Mouse (Mus musculus): ENCODE measurements around the gene Tbx15. TPM values are rescaled to one million over a fixed set of nuclear protein-coding genes. Genes with fewer than 3 reads are reported as not detected.

The Tbx15 gene
- polyA plus RNA-seq, 1 experiment from 2014 or later = not detected

DNA sequence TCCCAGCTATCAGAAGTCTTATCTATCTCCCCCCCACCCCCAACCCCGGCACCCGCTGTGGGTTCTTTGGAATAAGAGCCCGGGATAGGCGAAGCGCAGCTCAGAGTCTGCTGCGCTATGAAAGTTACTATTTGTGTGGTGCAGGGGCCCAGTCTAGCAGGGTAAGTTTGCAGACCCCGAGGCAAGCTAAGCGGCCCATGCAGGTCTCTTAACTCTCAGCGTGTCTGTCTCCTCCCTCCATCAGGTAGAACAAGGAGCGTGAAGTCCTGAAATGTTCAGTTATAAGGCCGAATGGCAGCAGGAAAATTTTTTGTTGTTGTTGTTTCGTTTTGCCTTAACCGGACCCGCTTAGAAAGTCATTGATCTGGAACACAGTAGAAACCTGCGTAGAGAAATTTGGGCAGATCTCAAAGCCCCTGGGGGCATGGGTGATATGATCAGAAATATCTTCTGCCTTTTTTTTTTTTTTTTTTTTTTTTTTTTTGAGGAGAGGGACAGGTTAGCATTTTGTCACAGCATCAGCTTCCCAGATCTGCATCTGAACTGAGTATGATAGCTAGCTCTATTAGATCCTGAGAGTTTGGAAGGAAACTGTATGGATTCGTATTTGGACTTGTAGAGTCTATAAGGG, 12.4 kb downstream of the Tbx15 start:
- Histone ChIP-seq H3K27ac (no peak overlapping the region), H3K4me2 (ENCODE audit: low read length) (no peak overlapping the region), H3K9me3 (replicated peaks; ENCODE audit: low read length) (no peaks in the 10 kb centered on the region), H3K4me1 (replicated peaks; ENCODE audit: insufficient read depth, low read length) (peaks cover 6% of the 10 kb centered on the region), H3K27me3 (ENCODE audit: insufficient read depth, low read length) (peaks cover 87% of the 10 kb centered on the region), H3K9ac (ENCODE audit: low read depth, low read length) (no peak overlapping the region), H3K36me3 (ENCODE audit: insufficient read depth, low read length) (no peaks in the 10 kb centered on the region), H3K4me3 (replicated peaks; ENCODE audit: low read depth, low read length) (no peak overlapping the region; the same call in 1 of the 2 replicates)
- TF ChIP-seq CTCF (IDR thresholded peaks at IDR 0.05; ENCODE audit: low read depth) = no peak
- ATAC-seq (replicated peaks; ENCODE audit: low FRiP score, low read depth) = no peak
- DNase-seq (ENCODE audit: low spot score) = no peak
- 3% methylated on average over 16 of the region's 16 CpGs for WGBS

DNA sequence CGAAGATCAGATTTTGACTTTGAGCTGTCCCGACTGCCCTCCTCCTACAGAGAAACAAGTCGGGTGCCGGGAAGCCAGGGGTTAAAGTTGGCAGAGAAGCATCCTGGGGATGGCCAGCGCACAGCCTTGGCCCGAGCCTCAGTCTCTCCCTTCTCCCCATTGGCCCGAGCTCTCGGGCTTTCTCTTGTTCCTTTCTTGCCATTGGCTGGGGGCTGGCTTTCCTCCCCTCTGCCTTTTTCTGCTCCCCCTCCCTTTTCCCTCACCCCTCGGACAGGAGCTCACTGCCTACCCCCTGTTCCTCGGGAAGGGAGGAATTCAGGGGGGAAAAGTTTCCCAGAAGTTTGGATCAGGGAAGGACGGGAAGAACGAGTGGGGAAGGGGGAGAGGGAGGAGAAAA, 12.9 kb downstream of the Tbx15 start:
- Histone ChIP-seq H3K9me3 (replicated peaks; ENCODE audit: low read length) (no peaks in the 10 kb centered on the region), H3K27ac (no peak overlapping the region), H3K4me2 (ENCODE audit: low read length) (peak overlapping the region; percentile 71; the same call in 1 of the 2 replicates), H3K9ac (ENCODE audit: low read depth, low read length) (no peak overlapping the region), H3K36me3 (ENCODE audit: insufficient read depth, low read length) (no peaks in the 10 kb centered on the region), H3K4me1 (replicated peaks; ENCODE audit: insufficient read depth, low read length) (peaks cover 6% of the 10 kb centered on the region), H3K27me3 (ENCODE audit: insufficient read depth, low read length) (peaks cover 87% of the 10 kb centered on the region), H3K4me3 (replicated peaks; ENCODE audit: low read depth, low read length) (0 out of 2 replicates have a peak overlapping the region, but pooled peaks have one; percentile 40)
- no peak for TF ChIP-seq CTCF (IDR thresholded peaks at IDR 0.05; ENCODE audit: low read depth)
- ATAC-seq (replicated peaks; ENCODE audit: low FRiP score, low read depth) (no peak), DNase-seq (ENCODE audit: low spot score) (no peak)
- WGBS = 0% methylated on average over 12 of the region's 12 CpGs

DNA sequence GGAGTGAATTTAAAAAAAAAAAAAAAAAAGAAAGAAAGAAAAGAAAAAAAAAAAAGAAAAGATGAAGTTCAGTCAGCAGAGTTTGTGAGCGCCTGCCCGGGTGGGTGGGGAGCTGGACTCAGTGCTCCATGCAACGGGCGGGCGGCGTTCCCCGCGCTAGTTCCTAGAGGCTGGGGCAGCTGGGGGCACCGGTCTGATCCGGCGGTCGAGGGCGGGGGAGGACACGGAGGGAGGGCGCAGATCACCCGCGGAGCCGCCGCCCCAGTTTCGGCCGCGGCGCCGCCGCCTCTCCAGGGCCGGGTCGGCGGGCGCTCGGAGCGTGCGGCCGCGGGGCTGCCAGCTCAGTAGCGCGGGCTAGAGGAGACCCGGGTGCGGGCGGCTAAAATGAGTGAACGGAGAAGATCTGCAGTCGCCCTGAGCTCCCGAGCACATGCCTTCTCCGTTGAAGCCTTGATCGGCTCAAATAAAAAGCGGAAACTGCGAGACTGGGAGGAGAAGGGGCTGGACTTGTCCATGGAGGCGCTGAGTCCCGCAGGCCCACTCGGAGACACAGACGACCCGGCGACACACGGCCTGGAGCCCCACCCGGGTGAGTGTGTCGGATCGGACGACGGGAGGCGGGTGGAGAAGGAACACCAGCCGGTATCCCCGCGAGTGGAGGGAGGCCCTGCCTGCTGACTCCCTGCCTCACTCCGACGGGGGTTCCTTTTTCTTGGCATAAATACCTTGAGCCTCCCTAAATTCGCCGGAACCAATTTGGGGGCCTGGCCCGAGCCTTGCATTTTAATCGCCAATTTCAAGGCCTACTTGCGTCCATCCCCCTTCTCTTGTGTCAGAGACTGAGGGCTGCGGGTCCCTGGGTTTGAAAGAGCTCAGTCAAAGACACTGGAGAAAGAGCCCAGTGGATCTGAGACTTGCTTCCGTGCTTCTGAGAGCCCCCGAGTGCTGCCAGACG, 13.6 kb downstream of the Tbx15 start:
- Histone ChIP-seq H3K9me3 (replicated peaks; ENCODE audit: low read length) (no peaks in the 10 kb centered on the region), H3K4me3 (replicated peaks; ENCODE audit: low read depth, low read length) (peak overlapping the region; percentile 40), H3K4me2 (ENCODE audit: low read length) (peak overlapping the region; percentile 71), H3K9ac (ENCODE audit: low read depth, low read length) (0 out of 2 replicates have a peak overlapping the region, but pooled peaks have one; percentile 9), H3K4me1 (replicated peaks; ENCODE audit: insufficient read depth, low read length) (peaks cover 6% of the 10 kb centered on the region), H3K27ac (no peak overlapping the region), H3K27me3 (ENCODE audit: insufficient read depth, low read length) (peaks cover 87% of the 10 kb centered on the region), H3K36me3 (ENCODE audit: insufficient read depth, low read length) (no peaks in the 10 kb centered on the region)
- TF ChIP-seq CTCF (IDR thresholded peaks at IDR 0.05; ENCODE audit: low read depth) = no peak
- ATAC-seq (replicated peaks; ENCODE audit: low FRiP score, low read depth) (no peak), DNase-seq (ENCODE audit: low spot score) (no peak)
- under 1% methylated on average over 73 of the region's 73 CpGs for WGBS

DNA sequence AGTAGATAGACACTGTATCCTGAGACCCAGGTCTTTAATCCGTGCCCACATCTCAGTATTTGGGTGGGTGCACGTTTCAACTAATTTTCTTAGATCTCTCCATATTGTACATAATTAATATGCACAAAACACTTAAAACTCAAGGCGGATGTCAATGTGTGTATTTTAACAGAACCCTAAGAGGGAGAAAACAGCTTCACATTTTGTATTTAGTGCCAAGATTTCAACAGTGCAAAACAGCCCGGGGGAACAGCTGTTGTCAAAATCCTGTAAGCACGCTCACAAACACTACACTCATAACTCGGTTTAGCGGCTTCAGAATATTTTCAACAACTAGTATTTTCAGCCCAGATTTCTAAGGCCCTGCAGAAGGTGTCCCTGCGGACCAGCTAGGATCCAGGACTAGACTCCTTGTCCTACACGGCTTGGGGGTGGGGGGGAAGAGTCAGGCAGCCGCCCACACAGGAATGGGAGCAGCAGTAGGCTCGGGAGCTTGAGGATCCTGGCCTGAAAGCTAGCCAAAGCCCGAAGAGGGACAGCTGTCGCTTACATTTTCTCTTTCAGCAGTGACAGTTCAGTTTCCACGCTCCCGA, 14.5 kb downstream of the Tbx15 start:
- no peak overlapping the region for H3K27ac ChIP-seq
- H3K9me3 ChIP-seq (replicated peaks; ENCODE audit: low read length) = no peaks in the 10 kb centered on the region
- H3K4me2 ChIP-seq (ENCODE audit: low read length) = no peak overlapping the region
- no peak for TF ChIP-seq CTCF (IDR thresholded peaks at IDR 0.05; ENCODE audit: low read depth)
- H3K9ac ChIP-seq (ENCODE audit: low read depth, low read length) = no peak overlapping the region
- no peaks in the 10 kb centered on the region for H3K36me3 ChIP-seq (ENCODE audit: insufficient read depth, low read length)
- peaks cover 89% of the 10 kb centered on the region for H3K27me3 ChIP-seq (ENCODE audit: insufficient read depth, low read length)
- no peak overlapping the region for H3K4me3 ChIP-seq (replicated peaks; ENCODE audit: low read depth, low read length)
- no peak for ATAC-seq (replicated peaks; ENCODE audit: low FRiP score, low read depth)
- peaks cover 6% of the 10 kb centered on the region for H3K4me1 ChIP-seq (replicated peaks; ENCODE audit: insufficient read depth, low read length)
- DNase-seq (ENCODE audit: low spot score) = no peak
- WGBS = 1% methylated on average over 15 of the region's 15 CpGs

DNA sequence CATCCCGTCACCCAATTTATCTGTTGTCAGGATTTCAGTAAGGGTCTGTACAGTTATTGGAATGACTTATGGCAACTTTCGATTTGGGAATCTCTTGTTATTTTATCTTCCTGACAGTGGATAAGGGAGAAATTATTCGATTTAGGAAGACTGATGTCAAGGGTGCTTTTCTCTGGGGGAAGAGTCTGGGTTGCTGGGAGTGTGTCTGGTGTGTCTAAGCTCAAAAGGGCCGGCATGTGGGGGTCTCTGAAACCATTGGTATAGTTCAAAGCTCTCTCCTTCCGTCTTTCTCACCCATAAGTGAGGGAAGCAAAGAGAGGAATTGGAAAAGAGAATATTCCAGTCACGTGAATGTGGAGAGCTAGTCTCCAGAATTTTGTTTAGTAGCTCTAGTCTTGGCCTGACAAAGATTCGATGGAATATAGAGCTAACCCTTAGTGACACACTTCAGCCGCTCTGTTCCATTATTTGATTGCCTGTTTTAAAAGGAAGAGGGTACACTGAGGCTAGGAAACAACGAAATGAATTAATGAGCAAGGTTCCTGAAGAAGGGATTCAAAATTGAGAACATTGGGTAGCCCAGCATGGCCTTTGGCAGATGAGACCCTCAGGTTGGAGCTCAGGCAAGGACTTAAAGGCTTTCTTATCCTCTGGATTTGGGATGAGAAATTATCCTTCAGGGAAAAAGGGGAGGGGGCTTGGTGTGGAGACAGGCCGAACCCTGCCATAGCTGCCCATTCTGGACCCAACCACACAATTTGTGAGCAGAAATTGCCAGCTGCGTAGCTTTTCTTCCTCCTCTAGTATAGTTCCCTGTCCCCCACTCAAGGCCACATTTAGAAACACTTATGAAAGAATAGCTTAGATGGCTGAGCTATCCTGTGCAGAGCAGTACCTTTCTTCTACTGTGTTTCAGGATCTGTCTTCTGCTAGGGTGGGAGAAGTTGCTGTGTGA, 15.5 kb downstream of the Tbx15 start:
- ATAC-seq (replicated peaks; ENCODE audit: low FRiP score, low read depth) = no peak
- Histone ChIP-seq H3K9me3 (replicated peaks; ENCODE audit: low read length) (no peaks in the 10 kb centered on the region), H3K4me1 (replicated peaks; ENCODE audit: insufficient read depth, low read length) (peaks cover 6% of the 10 kb centered on the region), H3K9ac (ENCODE audit: low read depth, low read length) (no peak overlapping the region), H3K27ac (no peak overlapping the region), H3K36me3 (ENCODE audit: insufficient read depth, low read length) (no peaks in the 10 kb centered on the region), H3K4me3 (replicated peaks; ENCODE audit: low read depth, low read length) (no peak overlapping the region), H3K27me3 (ENCODE audit: insufficient read depth, low read length) (peaks cover 86% of the 10 kb centered on the region), H3K4me2 (ENCODE audit: low read length) (no peak overlapping the region)
- DNase-seq (ENCODE audit: low spot score) = no peak
- TF ChIP-seq CTCF (IDR thresholded peaks at IDR 0.05; ENCODE audit: low read depth) = no peak
- WGBS = 6% methylated on average over 11 of the region's 11 CpGs

Data from kidney, postnatal 0 days (tissue).